Mouse (Mus musculus): ENCODE measurements around the gene Pias1.

Gene Pias1

DNA sequence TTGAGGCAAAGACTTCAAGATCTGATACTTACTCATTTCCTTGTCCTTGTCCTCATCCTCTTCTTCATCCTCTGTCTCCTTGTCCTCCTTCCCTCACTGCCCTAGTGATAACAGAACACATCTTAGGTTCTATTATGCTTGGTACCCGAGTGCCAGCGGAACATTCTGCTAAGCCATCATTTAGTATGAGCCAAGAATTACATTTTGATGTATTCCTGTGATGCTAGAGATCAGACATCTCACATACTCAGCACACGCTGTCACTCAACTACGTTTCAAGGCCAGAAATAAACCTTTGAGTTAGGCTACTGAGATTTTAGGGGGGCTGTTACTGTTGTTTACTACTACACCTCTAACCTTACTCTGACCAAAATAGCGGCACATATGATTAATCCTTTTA lies at the start of gene Pias1:
Gene Pias1, minus strand, starts transcription at position 101 of the 400 bp plus-strand sequence.
- CTCF ChIA-PET: no interaction called here

DNA sequence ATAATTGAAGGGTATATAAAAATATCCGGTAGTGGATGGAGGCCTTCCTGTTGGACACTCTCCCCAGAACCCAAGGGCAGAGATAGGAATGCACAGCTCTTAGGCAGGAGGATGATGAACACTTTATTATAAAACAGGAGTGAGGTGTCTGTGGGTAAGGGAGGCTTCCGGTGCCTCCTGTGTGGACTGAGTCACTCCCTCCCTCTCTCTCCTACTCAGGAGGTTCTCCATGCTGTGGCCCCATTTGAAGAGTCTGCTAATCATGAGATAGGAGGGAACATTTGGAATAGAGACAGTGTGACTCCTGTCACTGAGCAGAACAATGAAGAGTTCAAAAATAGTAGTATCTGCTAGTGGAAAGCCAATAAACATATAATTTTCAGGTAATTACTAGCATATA lies 47.7 kb upstream of the Pias1 start:
- CTCF ChIA-PET: no interaction called here

DNA sequence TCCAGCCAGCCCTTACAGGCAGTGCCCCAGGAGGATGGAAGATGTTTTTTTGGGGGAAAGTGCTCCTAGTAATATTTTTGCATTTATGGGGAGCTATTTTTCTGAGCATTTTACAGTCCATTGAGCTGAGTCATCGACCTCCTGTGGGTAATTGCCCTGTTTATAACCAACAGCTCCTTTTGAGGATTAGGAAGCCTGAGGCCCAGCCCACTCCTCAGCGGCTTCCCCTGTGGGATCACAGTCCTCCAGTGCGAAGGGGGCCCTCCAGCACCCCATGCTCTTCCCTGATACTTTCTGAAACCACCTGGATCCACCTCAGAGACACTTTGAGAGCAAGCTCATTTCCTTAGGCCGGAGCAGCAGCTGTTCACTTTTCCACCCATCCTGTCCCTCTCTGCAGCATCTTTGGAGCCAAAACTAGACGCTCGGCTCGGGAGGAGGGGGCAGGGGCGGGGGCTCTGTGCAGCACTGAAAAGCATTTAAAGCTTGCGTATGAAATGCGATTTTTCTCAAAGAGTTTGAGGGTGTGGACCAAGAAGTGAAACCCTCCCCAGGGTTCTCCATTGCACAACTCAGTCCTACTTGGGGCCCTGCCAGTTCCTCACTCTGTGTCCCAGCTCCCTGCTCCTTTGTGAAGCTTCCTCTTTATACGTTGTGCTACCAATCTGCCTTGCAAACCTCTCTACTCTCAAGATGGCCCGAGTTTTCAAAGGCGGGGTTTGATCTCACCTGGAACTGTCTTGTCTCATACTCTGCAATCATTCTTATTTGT lies 43.5 kb upstream of the Pias1 start:
- CTCF ChIA-PET: no interaction called here

DNA sequence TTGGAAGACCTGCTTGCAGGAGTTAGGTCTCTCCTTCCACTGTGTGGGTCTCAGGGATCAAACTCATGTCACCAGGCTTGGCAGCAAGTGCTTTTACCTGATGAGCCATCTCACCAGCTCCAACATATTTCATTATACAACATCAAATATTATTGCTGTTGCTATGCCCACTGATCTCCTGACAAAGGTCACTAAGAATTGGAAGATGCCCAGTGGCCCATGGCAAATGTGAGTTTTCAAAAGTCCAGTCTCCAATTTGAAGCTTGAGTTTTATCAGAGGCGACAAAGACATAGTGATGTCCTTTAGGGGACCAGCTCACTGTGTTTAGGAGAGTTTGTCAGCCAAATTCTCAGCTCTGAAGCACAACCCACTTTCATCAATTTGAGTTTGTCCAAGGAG lies 34.8 kb upstream of the Pias1 start:
- CTCF ChIA-PET: no interaction called here

DNA sequence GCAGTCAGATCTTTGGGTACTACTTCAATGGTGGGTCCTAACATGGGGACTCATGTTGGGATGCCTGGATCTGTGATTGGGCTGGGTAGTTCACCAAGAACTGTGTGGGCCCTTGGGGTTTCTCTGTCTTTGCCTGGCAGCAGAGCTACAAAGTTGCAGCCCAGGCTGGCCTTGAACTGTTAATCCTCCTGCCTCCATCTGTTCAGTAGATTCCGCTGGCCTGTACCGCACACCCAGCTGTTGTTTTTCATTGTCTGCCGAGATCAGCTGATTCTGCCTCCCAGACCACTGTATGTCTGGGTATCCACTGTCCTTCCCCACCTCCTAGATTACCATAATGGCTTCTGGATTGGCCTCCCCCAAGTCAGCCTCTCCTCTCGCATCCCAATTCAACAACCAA lies 19.6 kb upstream of the Pias1 start:
- CTCF ChIA-PET: no interaction called here

DNA sequence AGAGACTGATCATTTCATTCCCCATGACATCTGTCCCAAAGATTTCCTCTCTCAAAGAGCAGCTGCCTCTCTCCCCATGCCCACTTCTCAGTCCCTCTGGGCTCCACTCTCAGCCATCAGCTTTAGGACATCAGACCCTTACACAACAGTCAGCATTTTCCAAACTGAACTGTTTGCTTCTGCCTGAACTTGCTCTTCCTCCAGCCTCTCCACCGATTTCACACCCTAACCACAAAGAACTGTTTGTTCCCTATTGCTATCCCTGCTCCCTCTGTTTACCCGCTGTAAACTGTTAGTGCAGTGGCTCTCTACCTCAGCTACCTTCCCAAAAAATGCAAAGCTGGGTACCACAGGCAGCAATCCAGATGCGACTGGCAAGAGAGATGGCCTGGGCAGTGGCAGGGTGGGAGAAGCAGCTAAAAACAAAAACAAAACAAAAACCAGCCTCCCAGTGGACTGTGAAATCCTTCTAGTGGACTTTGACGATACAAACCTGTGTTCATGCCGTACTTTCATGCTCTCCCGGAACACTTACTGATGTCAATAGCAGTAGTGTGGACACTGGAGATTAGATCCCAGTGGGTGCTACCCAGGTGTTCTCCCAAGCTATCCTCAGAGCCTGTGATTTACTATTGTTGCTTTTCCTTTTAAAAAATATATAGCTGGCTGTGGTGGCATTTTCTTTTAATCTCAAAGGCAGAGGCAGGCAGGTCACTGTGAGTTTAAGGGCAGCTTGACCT lies 18.5 kb upstream of the Pias1 start:
- CTCF ChIA-PET: no interaction called here

DNA sequence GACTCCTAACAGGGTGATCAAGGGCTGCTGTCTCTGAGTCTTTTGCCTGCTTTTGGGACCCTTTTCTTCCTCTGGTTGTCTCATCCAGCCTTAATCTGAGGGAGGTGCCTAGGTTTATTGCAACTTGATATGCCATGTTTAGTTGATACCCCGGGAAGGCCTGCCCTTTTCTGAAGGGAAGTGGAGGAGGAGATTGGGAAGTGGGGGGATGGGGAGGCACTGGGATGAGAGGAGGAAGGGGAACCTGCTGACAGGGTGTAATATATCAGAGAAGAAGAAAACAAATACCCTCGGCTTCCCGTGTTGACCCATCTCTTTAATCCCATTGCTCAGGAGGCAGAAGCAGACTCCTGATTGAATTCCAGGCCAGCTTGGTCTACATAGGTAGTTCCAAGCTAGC lies 10.8 kb upstream of the Pias1 start:
- CTCF ChIA-PET: no interaction called here

DNA sequence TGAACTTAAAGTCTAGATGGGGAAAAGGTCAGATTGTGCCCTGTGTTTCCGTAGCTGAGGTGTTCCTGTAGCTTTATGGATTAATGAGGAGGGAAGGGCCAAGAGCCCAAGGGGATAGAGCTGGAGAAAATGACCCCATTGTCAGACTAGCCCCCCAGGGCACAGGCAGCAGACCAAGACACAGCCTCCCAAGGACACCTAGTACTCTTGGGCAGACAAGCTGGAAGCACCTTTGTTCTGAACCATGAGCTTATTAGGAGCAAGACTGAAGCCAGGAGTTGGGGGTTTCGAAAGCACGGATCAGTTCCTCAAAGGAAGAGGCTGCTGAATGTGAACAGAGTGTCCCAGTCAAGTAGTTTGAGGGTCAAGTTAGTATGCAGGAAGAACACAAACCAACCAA lies 9.9 kb upstream of the Pias1 start:
- CTCF ChIA-PET: no interaction called here

DNA sequence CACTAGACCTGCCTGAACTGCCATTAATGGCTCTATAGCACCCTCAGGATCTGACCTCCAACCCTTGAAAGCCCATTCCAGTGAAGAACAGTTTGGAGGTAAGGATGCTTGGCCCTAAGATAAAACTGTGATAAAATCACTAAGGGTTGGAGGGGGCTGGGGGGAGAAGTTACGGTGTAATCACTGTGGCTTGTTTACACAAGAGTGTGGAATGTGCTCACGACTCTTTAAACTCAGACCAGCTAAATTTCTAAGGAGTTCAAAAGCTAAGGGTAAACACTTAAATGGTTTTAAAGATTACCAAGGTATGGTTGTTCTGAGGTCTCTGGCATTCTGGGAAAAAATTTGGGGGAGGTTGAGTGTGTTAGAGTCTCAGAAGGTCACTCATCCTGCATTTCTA lies 7.5 kb upstream of the Pias1 start:
- CTCF ChIA-PET: interaction anchor here (0.8 kb wide), 1 partner anchor 129 kb away, joined by 4 read pairs; no protein-coding TSS in a partner anchor

DNA sequence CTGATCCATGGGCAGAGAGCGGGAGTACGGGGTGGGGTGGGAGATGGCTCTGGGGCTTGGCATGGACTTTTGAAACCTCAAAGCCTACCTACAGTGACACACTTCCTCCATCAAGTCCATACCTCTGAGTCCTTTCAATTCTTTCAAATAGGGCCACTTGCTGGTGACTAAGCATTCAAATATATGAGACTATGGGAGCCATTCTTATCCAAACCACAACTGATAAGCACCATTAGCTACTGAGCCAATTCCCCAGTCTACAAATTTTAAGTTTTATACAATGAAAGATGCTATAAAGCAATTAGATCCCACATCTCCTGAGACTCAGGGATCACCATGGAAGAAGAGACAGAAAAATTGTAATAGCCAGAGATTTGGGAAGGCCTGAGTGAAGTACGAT lies 2.4 kb upstream of the Pias1 start:
- CTCF ChIA-PET: no interaction called here

DNA sequence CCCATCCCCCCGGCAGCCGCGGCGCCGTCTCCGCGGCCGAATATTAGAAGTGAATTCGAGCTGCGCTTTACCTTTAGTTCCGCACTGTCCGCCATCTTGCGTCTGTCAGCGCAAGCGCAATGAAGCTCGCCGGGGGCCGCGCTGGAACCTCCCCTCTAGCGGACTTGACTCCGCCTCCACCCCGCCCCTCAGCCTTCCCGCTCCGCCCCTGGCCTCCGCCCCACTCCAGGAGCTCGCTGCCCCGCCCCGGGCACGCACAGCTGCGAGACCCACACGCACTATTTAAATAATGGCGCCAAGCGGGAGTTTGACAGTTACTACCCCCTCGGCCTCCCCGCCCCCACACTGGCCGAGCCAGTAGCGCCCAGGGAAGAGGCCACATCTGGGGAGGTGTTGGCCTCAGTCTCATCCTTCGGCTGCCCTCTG lies 6.9 kb downstream of the Pias1 start:
- CTCF ChIA-PET: interaction anchor here (1.4 kb wide), 1 partner anchor 8 kb away, joined by 5 read pairs; no protein-coding TSS in a partner anchor

DNA sequence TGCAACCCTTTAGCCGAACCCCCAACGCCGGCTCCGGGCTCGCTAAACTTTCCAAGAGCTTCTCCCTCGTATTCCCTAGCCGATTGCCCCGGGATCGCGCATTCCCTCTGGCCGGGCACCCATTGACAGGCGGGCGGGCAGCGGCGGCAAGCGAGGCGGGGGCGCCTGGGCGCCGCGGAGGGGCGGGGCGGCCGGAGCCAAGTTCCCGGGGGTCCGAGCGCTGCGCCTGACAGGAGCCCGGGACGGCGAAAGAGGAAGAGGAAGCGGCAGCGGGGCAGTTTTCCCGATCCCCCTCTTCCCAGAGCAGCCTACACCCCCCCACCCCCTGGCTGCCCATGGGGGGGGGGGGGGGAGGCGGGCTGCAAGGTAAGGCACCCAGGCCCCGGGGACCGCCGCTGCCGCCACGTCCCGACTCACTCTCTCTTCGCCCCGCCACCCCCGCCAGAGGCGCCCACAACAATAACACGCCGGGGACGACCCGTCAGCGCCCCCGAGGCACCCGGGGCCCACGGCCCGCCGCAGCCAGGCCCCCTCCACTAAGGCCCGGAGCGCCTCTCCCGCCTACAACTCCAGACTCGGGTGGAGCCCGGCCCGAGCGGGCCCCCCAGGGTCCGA lies 7.5 kb downstream of the Pias1 start:
- CTCF ChIA-PET: interaction anchor here (1.4 kb wide), 1 partner anchor 8 kb away, joined by 5 read pairs; no protein-coding TSS in a partner anchor

DNA sequence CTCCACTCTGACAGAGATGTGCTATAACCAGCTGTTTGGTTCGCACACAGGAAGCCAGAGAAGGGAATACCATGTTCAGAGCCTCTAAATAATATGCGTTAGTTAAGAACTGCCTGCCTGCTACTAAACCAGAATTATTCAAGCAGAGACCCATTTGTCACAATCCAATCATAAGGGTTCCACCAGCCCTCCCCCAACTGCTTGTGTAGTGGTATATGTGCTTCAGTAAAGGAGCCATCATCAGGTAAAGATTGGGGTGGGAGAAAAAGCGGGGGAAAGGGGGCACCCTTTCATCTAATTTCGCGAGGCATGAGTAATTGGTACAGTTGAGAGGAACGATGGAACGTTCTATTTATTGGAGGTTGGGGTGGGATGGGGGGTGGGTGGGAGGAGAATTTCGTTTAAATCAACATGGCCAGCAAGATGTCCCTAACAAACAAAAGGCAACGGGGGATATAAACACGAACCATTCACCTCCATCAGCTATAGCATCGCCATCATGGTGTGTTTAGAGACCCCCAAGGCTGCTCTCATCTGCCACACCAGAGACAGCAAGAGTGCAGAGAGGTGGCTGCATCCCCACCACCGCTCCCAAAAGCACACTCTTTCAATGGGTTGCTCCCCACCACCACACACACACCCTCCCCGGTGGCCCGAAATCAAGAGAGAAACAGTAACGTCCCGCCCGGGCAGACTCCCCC lies 8.1 kb downstream of the Pias1 start:
- CTCF ChIA-PET: no interaction called here

DNA sequence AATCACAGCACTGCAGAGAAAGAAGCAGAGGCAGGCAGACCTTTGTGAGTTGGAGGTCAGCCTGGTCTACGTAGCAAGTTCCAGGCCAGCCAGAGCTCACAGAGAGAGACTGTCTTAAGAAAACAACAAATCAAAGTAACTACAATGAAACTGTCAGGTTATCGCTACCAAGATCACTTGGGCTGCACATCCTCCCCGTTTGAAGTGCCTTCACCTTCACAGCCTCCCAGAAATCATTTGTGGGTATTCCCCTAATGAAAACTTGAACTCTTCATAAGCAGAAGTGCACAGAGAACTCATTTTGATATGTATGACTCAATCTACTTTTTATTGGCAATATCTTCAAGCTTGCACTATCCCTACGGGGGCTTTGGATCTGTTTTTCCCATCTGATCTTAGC lies 10.6 kb downstream of the Pias1 start:
- CTCF ChIA-PET: no interaction called here

DNA sequence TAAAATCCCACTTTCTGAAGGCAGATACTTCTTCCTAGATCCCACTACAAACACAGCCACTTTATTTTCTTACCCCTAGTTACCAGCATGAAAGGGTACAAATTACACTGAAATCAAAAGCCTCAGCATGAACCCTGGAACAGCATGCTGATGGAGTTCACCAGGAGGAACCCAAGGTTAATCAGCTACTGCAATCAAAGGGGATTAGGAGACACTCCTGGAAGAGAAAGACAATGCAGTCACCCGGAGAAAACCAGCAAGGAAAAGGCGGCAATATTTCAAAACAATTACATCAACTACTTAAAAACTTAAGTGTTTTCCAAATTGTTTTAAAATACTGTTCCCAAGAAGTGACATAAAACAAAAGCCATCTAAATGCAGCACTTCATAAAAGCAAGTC lies 11.9 kb downstream of the Pias1 start:
- CTCF ChIA-PET: interaction anchor here (0.5 to 0.6 kb wide), 2 partner anchors 33 to 148 kb away, joined by 3 to 9 read pairs; no protein-coding TSS in a partner anchor

DNA sequence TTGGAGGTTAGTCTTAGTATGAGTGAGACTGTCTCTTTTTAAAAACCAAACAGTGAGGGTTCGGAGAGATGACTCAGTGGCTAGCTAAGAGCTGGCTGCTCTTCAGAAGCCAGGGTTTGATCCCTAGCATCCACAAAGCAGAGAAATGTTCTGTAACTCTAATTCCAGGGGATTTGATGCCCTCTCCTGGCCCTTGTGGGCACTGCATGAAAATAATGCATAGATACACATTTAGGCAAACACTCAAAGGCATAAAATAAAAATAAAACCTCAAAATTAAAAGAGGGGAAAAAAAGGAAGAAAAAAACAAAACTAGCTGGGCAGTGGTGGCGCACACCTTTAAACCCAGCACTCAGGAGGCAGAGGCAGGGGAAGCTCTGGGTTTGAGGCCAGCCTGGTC lies 13.3 kb downstream of the Pias1 start:
- CTCF ChIA-PET: interaction anchor here (0.6 to 1.2 kb wide), 2 partner anchors 83 to 126 kb away, joined by 3 to 4 read pairs; no protein-coding TSS in a partner anchor

DNA sequence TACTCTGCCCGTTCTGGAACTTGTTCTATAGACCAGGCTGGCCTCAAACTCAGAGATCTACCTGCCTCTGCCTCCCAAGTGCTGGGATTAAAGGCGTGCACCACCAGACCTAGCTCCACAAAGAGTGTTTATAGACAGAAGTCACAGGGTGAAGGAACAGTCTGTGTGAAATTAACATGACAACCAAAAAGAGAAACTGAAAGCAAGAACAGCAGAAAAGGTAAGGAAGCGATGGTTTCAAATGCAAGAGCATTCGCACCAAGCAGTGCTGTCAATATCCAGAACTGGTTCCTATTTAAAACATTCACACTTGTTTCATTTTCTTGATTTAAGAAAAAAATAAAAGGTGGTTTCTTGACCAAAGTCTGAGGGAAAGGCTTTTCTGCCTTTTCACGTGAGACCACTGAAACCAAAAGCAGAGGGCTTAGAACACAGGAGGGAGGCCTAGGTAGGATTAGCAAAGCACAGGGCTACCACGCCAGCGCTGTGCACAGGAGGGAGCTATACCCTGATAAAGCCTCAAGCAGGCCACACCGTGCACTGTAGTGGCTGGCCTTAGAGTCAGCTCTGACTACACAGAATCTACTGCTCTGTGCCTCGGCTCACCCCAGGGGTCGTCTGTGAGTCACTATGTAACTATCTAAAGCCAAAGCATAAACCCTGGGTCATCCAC lies 15.5 kb downstream of the Pias1 start:
- CTCF ChIA-PET: interaction anchor here (1.7 kb wide), 1 partner anchor 9 kb away, joined by 5 read pairs; no protein-coding TSS in a partner anchor

DNA sequence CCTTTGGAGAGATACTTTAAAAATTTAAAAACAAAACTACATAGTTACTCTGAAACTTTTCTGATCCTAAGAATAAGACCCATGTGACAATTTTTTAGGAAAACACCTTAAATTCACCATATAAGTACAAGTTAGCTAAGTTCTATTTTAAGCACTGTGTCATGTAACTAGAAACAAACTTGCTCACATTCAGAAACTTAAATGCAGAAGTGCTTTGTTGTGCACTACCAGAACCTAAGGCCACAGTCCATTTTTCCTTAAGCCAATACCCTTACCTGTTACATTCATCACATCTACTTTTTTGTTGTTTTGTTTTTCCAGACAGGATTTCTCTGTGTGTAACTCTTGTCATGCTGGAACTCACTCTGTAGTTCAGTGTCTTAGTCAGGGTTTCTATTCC lies 17.4 kb downstream of the Pias1 start:
- CTCF ChIA-PET: interaction anchor here (0.6 to 0.9 kb wide), 2 partner anchors 12 to 40 kb away, joined by 4 to 15 read pairs; no protein-coding TSS in a partner anchor

DNA sequence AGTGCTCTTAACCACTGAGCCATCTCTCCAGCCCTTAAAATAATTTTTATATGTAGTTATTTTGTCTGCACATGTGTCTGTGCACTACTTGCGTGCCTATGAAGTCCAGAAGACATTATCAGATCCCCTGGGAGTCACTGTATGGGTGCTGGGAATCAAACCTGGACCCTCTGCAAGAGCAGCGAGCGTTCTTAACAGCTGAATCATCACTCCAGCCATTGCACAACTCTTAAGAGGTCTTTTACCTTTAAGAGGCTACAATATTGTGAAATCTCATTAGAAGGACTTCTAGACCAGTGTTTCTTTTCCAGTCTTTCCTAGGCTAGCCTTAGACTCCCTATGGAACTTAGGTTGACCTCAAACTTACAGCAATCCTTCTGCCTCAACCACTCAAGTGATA lies 21.7 kb downstream of the Pias1 start:
- CTCF ChIA-PET: interaction anchor here (0.7 kb wide), 1 partner anchor 53 kb away, joined by 3 read pairs; no protein-coding TSS in a partner anchor

DNA sequence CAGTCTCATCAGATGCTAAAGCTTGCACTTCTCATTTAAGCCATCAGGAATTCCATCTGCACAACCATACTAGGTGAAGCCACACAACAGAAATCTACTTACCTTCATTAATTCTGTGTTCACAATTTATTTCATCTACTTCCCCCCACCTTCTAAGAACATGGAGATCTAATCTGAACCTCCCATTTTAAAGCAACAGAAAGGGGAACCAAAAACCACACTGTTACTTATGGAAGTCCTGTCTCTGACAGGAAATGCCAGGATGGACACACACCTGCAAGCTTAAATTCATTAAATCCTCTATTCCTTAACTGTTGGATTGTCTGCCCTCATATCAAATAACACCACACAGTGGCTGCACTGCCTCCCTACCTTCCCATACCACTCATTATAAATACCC lies 35.0 kb downstream of the Pias1 start:
- CTCF ChIA-PET: no interaction called here

DNA sequence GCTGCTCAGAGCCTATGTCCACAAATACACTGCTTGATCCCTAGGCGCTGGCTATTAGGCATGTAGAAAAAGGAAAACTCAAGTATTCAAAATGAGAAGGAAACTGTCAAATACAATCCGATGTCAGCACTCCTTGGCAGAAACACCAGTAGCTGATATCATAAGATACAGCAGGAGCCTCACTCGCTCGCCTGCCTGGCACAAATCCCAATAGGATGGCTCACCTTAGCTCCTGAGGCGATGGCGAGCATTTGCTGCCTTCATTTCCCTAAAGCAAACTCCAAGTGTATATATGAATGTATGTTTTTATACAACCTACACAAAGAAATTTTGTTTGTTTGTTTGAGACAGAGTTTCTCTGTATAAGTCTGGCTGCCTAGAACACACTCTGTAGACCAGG lies 42.4 kb downstream of the Pias1 start:
- CTCF ChIA-PET: interaction anchor here (1.0 kb wide), 1 partner anchor 9 kb away, joined by 3 read pairs; no protein-coding TSS in a partner anchor
